Mouse (Mus musculus) heart, postnatal 36 days (tissue): Measurements from ENCODE around the gene 4932429P05Rik. TPM values are rescaled to one million over a fixed set of nuclear protein-coding genes. Genes with fewer than 3 reads are reported as not detected.

Source experiments
- DNase-seq, 2 experiments: peaks; one replicate each; pipeline ENCODE4 v3.0.0; 2021 to 2022
- intact Hi-C: fragments of 180-260 bp; cut with DNase I; formaldehyde crosslinking; loops from one replicate; pipeline ENCODE4 v1.15.1; 2025
- total RNA-seq, 2 experiments: library from RNA; stranded (reverse); gene quantifications; 2 replicates each; pipeline ENCODE4 v1.2.3; 2021

The 4932429P05Rik gene
- not detected for total RNA-seq

DNA sequence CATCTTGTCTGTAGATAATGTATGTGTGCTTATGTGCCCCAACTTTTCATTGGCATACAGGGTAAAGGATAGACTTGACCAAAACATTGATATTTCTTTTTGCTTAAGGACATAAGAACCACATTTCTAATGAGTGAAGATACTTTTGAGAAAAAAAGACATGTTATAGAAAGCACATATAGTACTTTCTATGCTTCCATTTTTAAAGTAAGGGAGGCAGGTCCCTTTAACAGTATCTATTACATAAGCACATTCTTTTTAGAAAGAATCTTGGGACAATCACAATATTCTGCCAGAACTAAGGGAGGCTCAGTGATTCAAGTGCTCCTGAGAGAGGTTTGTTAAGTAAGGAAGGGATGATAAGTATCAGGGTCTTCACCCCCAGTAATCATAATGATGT lies at the start of gene 4932429P05Rik:
4932429P05Rik (plus strand) TSS at position 301 of the 400 bp plus-strand sequence.
- DNase-seq = no peak
- intact Hi-C loops = no loop called here

Other genes with a start within 250 kb of the 4932429P05Rik start
- gene 4930415L06Rik, start 180.6 kb downstream of the 4932429P05Rik start, total RNA-seq = not detected